Mouse (Mus musculus) cerebellum, adult 11 months (tissue): ENCODE results near the gene Cdc14b.

ENCODE experiments used
- DNase-seq: peaks from one replicate; pipeline ENCODE4 v3.0.0; 2022

Gene Cdc14b

DNA sequence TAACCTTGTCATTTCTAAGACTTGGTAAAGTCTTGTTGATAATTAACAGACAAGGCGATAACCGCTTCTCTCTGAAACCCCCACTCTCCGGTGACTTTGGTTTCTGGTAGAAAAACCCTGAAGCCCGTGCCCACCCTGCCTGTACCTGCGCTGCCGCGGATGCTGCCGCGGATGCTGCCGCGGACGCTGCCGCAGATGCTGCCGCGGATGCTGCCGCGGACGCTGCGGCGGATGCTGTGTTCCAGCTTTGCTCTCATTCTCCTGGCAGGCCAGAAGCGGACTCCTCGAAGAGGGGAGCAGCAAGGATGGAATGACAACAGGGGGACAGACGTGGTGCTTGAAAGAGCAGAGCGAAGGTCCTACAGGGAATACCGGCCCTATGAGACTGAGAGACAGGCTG is 105.3 kb downstream of the Cdc14b start:
- DNase-seq, result no peak

DNA sequence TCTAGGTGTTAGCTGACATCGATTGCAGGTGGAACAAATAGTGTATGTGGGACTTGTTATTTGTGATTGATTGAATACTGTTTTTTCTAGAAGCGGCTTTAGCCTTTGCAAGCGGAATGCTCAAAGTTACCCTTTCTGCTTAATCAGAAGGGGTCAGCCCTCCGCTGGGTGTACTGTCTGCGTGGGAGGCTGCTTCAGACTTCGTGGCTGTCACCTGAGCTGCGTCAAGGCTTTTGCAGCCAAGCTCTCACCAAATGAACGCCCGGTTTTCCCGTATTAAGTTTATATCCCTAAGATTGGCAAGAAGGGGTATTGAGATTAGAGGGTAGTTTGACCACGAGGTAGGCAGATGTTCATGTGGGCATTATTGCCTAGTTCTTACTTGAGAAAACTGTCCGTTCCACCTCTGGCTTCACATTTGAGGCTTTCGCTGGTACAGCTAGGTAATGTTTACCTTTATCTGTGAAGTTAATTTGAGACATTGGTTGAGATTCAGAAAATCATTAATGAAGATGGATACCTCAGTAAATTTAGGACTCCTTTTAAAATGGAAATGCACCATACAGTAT is 111.9 kb downstream of the Cdc14b start:
- no peak for DNase-seq

DNA sequence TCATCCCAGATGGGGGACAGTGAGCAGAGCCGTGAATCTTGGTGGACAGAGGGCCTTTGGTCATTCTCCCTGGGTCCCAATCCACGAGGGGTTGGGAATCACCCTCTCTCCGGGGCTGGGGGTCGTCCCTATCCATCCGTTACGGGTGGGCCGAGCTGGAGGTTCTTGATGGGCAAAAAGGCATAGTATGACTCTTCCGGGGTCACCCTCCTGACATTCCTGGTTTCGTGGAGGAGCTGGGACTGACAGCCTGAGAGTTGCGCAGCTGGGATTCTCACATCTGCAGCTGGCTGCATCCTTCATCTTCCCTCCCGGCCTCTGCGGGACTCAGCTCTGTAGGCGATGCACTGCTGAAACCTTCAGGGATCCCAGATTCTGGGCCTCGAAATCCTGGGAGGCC is 112.5 kb downstream of the Cdc14b start:
- DNase-seq, result peak; percentile 22

DNA sequence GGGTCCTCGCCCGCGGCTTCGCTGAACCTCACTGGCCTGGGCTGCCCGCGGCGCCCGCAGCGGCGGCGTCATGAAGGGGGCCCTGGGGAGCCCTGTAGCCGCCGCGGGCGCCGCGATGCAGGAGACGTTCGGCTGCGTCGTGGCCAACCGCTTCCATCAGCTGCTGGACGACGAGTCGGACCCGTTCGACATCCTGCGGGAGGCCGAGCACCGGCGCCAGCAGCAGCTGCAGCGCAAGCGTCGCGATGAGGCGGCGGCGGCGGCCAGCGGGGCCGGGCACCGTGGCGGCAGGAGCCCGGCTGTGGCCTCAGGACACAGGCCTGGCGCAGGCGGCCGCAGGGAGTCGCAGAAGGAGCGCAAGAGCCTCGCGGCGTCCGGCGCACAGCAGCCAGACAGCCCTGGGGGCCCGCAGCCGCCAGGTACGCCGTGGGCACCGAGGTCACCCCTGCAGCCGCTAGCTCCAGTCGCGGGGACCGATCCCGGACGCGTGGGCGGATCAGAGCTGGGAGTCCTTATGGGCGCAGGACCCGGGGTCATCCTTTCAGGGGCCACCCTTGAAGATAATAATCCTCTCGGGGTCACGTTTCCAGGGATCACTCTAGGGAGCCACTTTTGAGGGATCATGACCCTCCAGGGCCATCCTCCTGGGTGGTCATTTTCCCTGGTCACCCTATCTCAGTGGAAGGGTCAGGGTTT is 113.0 kb downstream of the Cdc14b start:
- DNase-seq, result peak; percentile 55

GRCm38 (mm10) chr13:64161548-64161915 is 113.6 kb downstream of the Cdc14b start, which contains the start of gene Habp4:
Gene Habp4, plus strand, starts transcription at chr13:64161824.
- peak; percentile 98 for DNase-seq

GRCm38 (mm10) chr13:64156966-64157365 is 118.1 kb downstream of the Cdc14b start:
- no peak for DNase-seq

GRCm38 (mm10) chr13:64155171-64155571 is 119.9 kb downstream of the Cdc14b start:
- DNase-seq, result no peak

DNA sequence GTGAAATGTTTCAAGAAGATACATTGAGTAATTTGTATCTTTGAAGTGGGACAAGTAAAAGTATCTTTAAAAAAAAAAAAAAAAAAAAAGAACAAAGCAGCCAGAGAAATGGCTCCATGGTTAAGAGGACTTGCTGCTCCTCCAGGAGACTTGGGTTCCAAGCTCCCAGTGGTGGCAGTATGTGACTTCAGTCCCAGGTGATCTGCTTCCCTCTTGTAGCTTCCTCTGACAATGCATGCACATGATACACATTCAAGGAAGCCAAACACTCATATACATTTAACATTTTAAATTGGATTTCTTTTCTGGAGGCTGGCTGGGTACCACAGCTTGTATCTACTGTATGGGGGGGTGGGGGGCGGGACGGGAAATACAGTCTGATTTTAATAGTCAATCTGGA is 120.4 kb downstream of the Cdc14b start:
- DNase-seq, result no peak

DNA sequence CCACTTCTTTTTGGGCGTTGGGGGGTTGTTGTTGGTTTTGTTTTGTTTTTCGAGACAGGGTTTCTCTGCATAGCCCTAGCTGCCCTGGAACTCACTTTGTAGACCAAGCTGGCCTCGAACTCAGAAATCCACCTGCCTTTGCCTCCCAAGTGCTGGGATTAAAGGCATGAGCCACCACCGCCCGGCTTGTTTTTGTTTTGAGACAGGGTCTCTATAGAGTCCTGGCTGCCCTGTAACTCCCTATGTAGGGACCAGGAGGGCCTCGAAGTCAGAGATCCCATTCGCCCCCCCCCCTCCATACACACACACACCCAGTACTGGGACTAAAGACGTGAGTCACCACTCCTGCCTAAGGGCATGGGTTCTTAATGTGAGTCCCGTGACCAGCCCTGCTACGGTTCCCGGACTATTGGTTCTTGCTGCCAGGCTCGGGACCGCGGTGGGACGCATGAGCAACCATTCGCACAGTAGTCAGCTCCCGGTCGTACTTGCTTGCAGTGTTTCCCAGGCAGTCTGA is 121.3 kb downstream of the Cdc14b start:
- peak; percentile 30 for DNase-seq

GRCm38 (mm10) chr13:64153083-64153682 is 121.9 kb downstream of the Cdc14b start, which contains the start of gene Zfp367:
Gene Zfp367, minus strand, starts transcription at chr13:64153202.
- DNase-seq, result peak; percentile 91

GRCm38 (mm10) chr13:64152671-64153082 is 122.4 kb downstream of the Cdc14b start:
- DNase-seq, result no peak

DNA sequence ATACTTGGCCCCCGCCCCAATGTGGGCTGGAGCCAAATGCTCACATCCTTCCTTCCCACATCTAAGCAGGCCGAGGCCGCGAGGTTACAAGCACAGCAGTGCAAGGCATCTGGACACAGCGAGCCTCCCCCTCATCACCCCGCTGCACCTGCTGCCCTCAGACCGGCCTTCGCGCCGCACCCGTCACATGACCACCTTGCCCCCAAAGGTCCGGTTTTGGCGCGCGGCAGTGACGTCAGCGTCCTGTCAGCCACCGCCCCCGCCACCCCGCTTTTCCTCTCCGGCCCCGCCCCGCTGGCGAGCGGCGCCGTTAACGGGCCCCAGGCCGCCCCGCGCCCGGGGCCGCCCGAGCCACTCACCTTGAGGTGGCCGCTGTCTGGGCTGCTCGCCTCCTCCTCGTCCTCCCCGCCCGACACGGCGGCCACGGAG is 122.8 kb downstream of the Cdc14b start:
- peak; percentile 81 for DNase-seq

- no peak for DNase-seq
These were observed 125.0 kb downstream of the Cdc14b start for GRCm38 (mm10) chr13:64150121-64150520.
